8 mouse cellular contexts compared by ENCODE assay signal in genomic region chr4:123990293-123991185, GRCm38 (mm10).
DNase-seq lines count a peak whose midpoint lies in the region; ATAC-seq and TF ChIP-seq lines count a peak whose summit lies in the region.

No protein-coding gene starts in this region.

- no peaks in the 10 kb centered on the region for H3K9me3 ChIP-seq in embryonic facial prominence, embryonic 14.5 days (ENCODE audit: control insufficient read depth, low read length)
- H3K9me3 ChIP-seq in hindbrain, embryonic 13.5 days = no peaks in the 10 kb centered on the region
- H3K9me3 ChIP-seq in midbrain, postnatal 0 days (ENCODE audit: low read length) = no peaks in the 10 kb centered on the region

- ATAC-seq in embryonic facial prominence, embryonic 14.5 days (ENCODE audit: low read depth) = peak; percentile 78
- peak; percentile 74 for ATAC-seq in hindbrain, embryonic 13.5 days (ENCODE audit: low FRiP score)
- peak; percentile 77 for ATAC-seq in midbrain, postnatal 0 days (ENCODE audit: low FRiP score)

- H3K4me2 ChIP-seq in embryonic facial prominence, embryonic 14.5 days (ENCODE audit: low read depth, low read length) = peak overlapping the region; percentile 70
- H3K4me2 ChIP-seq in hindbrain, embryonic 13.5 days = peak overlapping the region; percentile 62
- H3K4me2 ChIP-seq in midbrain, postnatal 0 days (ENCODE audit: low read depth, low read length, poor library complexity, severe bottlenecking) = peak overlapping the region; percentile 74

- TF ChIP-seq CTCF in midbrain, postnatal 0 days (IDR thresholded peaks at IDR 0.05) = no peak

- H3K36me3 ChIP-seq in embryonic facial prominence, embryonic 14.5 days (ENCODE audit: control insufficient read depth, insufficient read depth, low read length) = no peaks in the 10 kb centered on the region
- no peaks in the 10 kb centered on the region for H3K36me3 ChIP-seq in hindbrain, embryonic 13.5 days
- H3K36me3 ChIP-seq in midbrain, postnatal 0 days (ENCODE audit: insufficient read depth, low read length) = no peaks in the 10 kb centered on the region

- peaks cover 17% of the 10 kb centered on the region for H3K4me1 ChIP-seq in embryonic facial prominence, embryonic 14.5 days (ENCODE audit: control insufficient read depth, insufficient read depth, low read length)
- peaks cover 30% of the 10 kb centered on the region for H3K4me1 ChIP-seq in hindbrain, embryonic 13.5 days (replicated peaks)
- H3K4me1 ChIP-seq in midbrain, postnatal 0 days (ENCODE audit: insufficient read depth, low read length) = 0 out of 2 replicates have a peak, but pooled peaks cover 3% of the 10 kb centered on the region

- peak; percentile 25 to 33 for DNase-seq in urinary bladder, adult 18-20 months (ENCODE audit: low spot score in 2 of 2)
- no peak for DNase-seq in urinary bladder, postnatal 4 days (ENCODE audit: low spot score in 2 of 2)
- DNase-seq in embryonic facial prominence, embryonic 14.5 days (ENCODE audit: low spot score) = peak; percentile 53
- peak; percentile 28 to 32 for DNase-seq in layer of hippocampus, postnatal 36 days
- peak; percentile 35 for DNase-seq in midbrain, postnatal 0 days (ENCODE audit: low spot score)
- DNase-seq in yolk sac, embryonic 10.5 days (ENCODE audit: low spot score) = peak; percentile 64
- no peak for DNase-seq in spleen, postnatal 4 days (ENCODE audit: low spot score in 2 of 2)

- peaks cover 13% of the 10 kb centered on the region for H3K27me3 ChIP-seq in embryonic facial prominence, embryonic 14.5 days (replicated peaks; ENCODE audit: control insufficient read depth, insufficient read depth, low read length)
- H3K27me3 ChIP-seq in hindbrain, embryonic 13.5 days = peaks cover 31% of the 10 kb centered on the region
- no peaks in the 10 kb centered on the region for H3K27me3 ChIP-seq in midbrain, postnatal 0 days (ENCODE audit: insufficient read depth, low read length)

- 2% methylated on average over 37 of the region's 37 CpGs for whole genome bisulfite sequencing in embryonic facial prominence, embryonic 14.5 days
- WGBS in hindbrain, embryonic 13.5 days = 1% methylated on average over 37 of the region's 37 CpGs
- 2% methylated on average over 37 of the region's 37 CpGs for WGBS in midbrain, postnatal 0 days

- H3K9ac ChIP-seq in embryonic facial prominence, embryonic 14.5 days (ENCODE audit: low read depth, low read length) = peak overlapping the region; percentile 53
- peak overlapping the region; percentile 58 for H3K9ac ChIP-seq in hindbrain, embryonic 13.5 days
- H3K9ac ChIP-seq in midbrain, postnatal 0 days (replicated peaks; ENCODE audit: low read length, poor library complexity, severe bottlenecking) = peak overlapping the region; percentile 39; the same call in 1 of the 2 replicates

- H3K4me3 ChIP-seq in embryonic facial prominence, embryonic 14.5 days (ENCODE audit: low read depth, low read length) = peak overlapping the region; percentile 37
- peak overlapping the region; percentile 32 for H3K4me3 ChIP-seq in hindbrain, embryonic 13.5 days
- peak overlapping the region; percentile 30 for H3K4me3 ChIP-seq in midbrain, postnatal 0 days (ENCODE audit: low read depth, low read length)

- H3K27ac ChIP-seq in embryonic facial prominence, embryonic 14.5 days (replicated peaks; ENCODE audit: low read depth, low read length) = no peak overlapping the region
- H3K27ac ChIP-seq in hindbrain, embryonic 13.5 days = peak overlapping the region; percentile 44; the same call in 1 of the 2 replicates
- peak overlapping the region; percentile 38; the same call in 1 of the 2 replicates for H3K27ac ChIP-seq in midbrain, postnatal 0 days (ENCODE audit: low read depth, low read length)

Comparison
In these comparisons a context has a peak if more than half of its experiments do, and no peak if none do; other contexts are left out.
1. DNase-seq: peak in urinary bladder, adult 18-20 months (2 of 2), embryonic facial prominence, embryonic 14.5 days (single experiment), layer of hippocampus, postnatal 36 days (2 of 2), midbrain, postnatal 0 days (single experiment) and yolk sac, embryonic 10.5 days (single experiment); none in urinary bladder, postnatal 4 days (0 of 2) and spleen, postnatal 4 days (0 of 2).
2. Peak in every context shown above with its lines, with median percentiles within 50 percentile points of each other: ATAC-seq, H3K4me2 ChIP-seq, H3K4me3 ChIP-seq and H3K9ac ChIP-seq.